ENCODE assay signal across 20 mouse cellular contexts in the genomic region with DNA sequence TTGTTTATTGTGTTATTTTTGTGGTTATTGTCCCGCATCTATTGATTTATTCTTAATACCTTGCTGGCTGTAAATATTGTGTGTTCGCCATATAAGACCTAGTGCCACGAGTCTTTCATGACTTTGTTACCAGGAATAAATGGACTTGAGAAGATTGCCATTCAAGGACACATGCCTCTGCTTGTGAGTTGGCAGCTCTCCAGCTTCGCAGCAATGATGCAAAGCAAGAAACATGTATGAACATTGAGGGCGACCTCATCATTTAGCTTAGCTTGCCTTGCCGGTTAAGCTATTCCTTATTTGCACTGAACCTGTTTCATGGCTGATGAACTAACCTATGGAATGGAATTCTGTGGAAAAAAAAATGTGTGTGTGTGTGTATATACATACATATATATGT. TPM values are rescaled to one million over a fixed set of nuclear protein-coding genes. Genes with fewer than 3 reads are reported as not detected.
DNase-seq lines count a peak whose midpoint lies in the region; ATAC-seq and TF ChIP-seq lines count a peak whose summit lies in the region.
"Had no signal": no experiment of that assay in that cellular context is flagged by ENCODE, and none has a peak within 500 bp of the region (broad histone marks: within the 10 kb centered on the region; RNA-seq: fewer than 3 reads in every experiment).

No protein-coding gene starts in this region.

- no peak overlapping the region for H3K4me2 ChIP-seq in heart, embryonic 14.5 days (ENCODE audit: low read length)
- H3K4me2 ChIP-seq in limb, embryonic 14.5 days (replicated peaks; ENCODE audit: low read depth, low read length, severe bottlenecking): no peak overlapping the region
- no peak overlapping the region for H3K4me2 ChIP-seq in liver, postnatal 0 days (ENCODE audit: low read depth, low read length)
- H3K4me2 ChIP-seq: forebrain, embryonic 13.5 days; neural tube, embryonic 15.5 days had no signal

- peak overlapping the region; percentile 58 to 76; a peak in 3 of 4 replicates for H3K27ac ChIP-seq in heart, embryonic 14.5 days (replicated peaks in 1 of 2; ENCODE audit: control insufficient read depth in 1 of 2, insufficient read depth in 1 of 2, low read depth in 2 of 2, low read length in 2 of 2)
- H3K27ac ChIP-seq in limb, embryonic 14.5 days (replicated peaks; ENCODE audit: low read depth, low read length): no peak overlapping the region
- H3K27ac ChIP-seq in limb, embryonic 10.5 days: no peak overlapping the region
- no peak overlapping the region for H3K27ac ChIP-seq in liver, postnatal 0 days (ENCODE audit: low read depth)
- H3K27ac ChIP-seq: forebrain, embryonic 13.5 days; neural tube, embryonic 15.5 days had no signal

- no peak for TF ChIP-seq CTCF in liver, postnatal 0 days (IDR thresholded peaks at IDR 0.05; ENCODE audit: low read depth)

- 32% methylated on average over 6 of the region's 6 CpGs for WGBS in heart, embryonic 14.5 days
- WGBS in limb, embryonic 14.5 days: 66% methylated on average over 6 of the region's 6 CpGs
- WGBS in limb, embryonic 10.5 days: 93% methylated on average over 6 of the region's 6 CpGs
- WGBS in liver, postnatal 0 days (ENCODE audit: insufficient replicate concordance): 69% methylated on average over 6 of the region's 6 CpGs

- peak; percentile 33 for DNase-seq in adrenal gland, postnatal 14 days
- DNase-seq in adrenal gland, adult 18-20 months (ENCODE audit: low spot score in 2 of 2): no peak
- DNase-seq in heart, adult 11 months: no peak
- DNase-seq in limb, embryonic 14.5 days (ENCODE audit: low spot score): peak; percentile 29
- no peak for DNase-seq in limb, embryonic 10.5 days (ENCODE audit: low spot score)
- peak; percentile 37 for DNase-seq in adrenal gland, postnatal 25 days
- no peak for DNase-seq in liver, postnatal 0 days
- DNase-seq: cerebellum, adult 2 months; gastrocnemius, postnatal 10 days; liver; right cerebral cortex, postnatal 25 days; thymus, adult 2 months had no signal

- no peak overlapping the region for H3K4me3 ChIP-seq in heart, embryonic 14.5 days (ENCODE audit: control insufficient read depth in 1 of 2, insufficient read depth in 1 of 2, low read depth in 1 of 2, low read length in 2 of 2)
- H3K4me3 ChIP-seq in limb, embryonic 14.5 days (replicated peaks; ENCODE audit: low read length): no peak overlapping the region
- H3K4me3 ChIP-seq in limb, embryonic 10.5 days: no peak overlapping the region
- no peak overlapping the region for H3K4me3 ChIP-seq in liver, postnatal 0 days (ENCODE audit: low read depth, low read length)
- H3K4me3 ChIP-seq: forebrain, embryonic 13.5 days; megakaryocyte, embryonic 14.5 days; neural tube, embryonic 15.5 days had no signal

- H3K4me1 ChIP-seq in heart, embryonic 14.5 days (ENCODE audit: control insufficient read depth in 2 of 2, insufficient read depth in 2 of 2, low read length in 2 of 2): peaks cover 24 to 72% of the 10 kb centered on the region in 2 experiments
- H3K4me1 ChIP-seq in limb, embryonic 14.5 days (ENCODE audit: control insufficient read depth, insufficient read depth, low read length): peaks cover 31% of the 10 kb centered on the region
- H3K4me1 ChIP-seq in limb, embryonic 10.5 days: peaks cover 35% of the 10 kb centered on the region
- no peaks in the 10 kb centered on the region for H3K4me1 ChIP-seq in liver, postnatal 0 days (ENCODE audit: insufficient read depth)
- H3K4me1 ChIP-seq: megakaryocyte, embryonic 14.5 days had no signal

- no peaks in the 10 kb centered on the region for H3K27me3 ChIP-seq in heart, embryonic 14.5 days (ENCODE audit: control insufficient read depth, insufficient read depth, low read length)
- no peaks in the 10 kb centered on the region for H3K27me3 ChIP-seq in limb, embryonic 14.5 days (ENCODE audit: control insufficient read depth, insufficient read depth, low read length)
- H3K27me3 ChIP-seq in limb, embryonic 10.5 days (ENCODE audit: low read depth, poor library complexity, severe bottlenecking): no peaks in the 10 kb centered on the region
- no peaks in the 10 kb centered on the region for H3K27me3 ChIP-seq in liver, postnatal 0 days (ENCODE audit: insufficient read depth, low read length)
- H3K27me3 ChIP-seq: forebrain, embryonic 13.5 days; megakaryocyte, embryonic 14.5 days; neural tube, embryonic 15.5 days had no signal

- H3K9me3 ChIP-seq in heart, embryonic 14.5 days (ENCODE audit: control insufficient read depth, low read length): no peaks in the 10 kb centered on the region
- no peaks in the 10 kb centered on the region for H3K9me3 ChIP-seq in limb, embryonic 14.5 days (ENCODE audit: control insufficient read depth, low read length)
- no peaks in the 10 kb centered on the region for H3K9me3 ChIP-seq in limb, embryonic 10.5 days (replicated peaks)
- H3K9me3 ChIP-seq in liver, postnatal 0 days (ENCODE audit: low read length): no peaks in the 10 kb centered on the region
- H3K9me3 ChIP-seq: forebrain, embryonic 13.5 days; neural tube, embryonic 15.5 days had no signal

- TF ChIP-seq POLR2A in limb, embryonic 14.5 days (IDR thresholded peaks at IDR 0.05; ENCODE audit: borderline replicate concordance, extremely low read depth, insufficient read depth, insufficient read length): no peak

- no peak; the same call in 1 of the 2 replicates for ATAC-seq in heart, embryonic 14.5 days (ENCODE audit: insufficient number of reproducible peaks, insufficient read depth, low FRiP score, low read depth)
- ATAC-seq in limb, embryonic 14.5 days (ENCODE audit: low FRiP score, low read depth): no peak
- ATAC-seq in liver, postnatal 0 days: no peak
- ATAC-seq: hindbrain, embryonic 16.5 days; intestine, postnatal 0 days; midbrain, embryonic 16.5 days had no signal

- TF ChIP-seq EP300 in liver, postnatal 0 days (IDR thresholded peaks at IDR 0.05; ENCODE audit: low read depth): no peak

- H3K36me3 ChIP-seq in heart, embryonic 14.5 days (ENCODE audit: control insufficient read depth, insufficient read depth, low read length): peaks cover 35% of the 10 kb centered on the region
- H3K36me3 ChIP-seq in limb, embryonic 14.5 days (ENCODE audit: control insufficient read depth, insufficient read depth, low read length): peaks cover 22% of the 10 kb centered on the region
- peaks cover 76% of the 10 kb centered on the region for H3K36me3 ChIP-seq in limb, embryonic 10.5 days
- H3K36me3 ChIP-seq in liver, postnatal 0 days (replicated peaks; ENCODE audit: insufficient read depth, low read length): no peaks in the 10 kb centered on the region
- H3K36me3 ChIP-seq: G1E; neural tube, embryonic 15.5 days had no signal

- H3K9ac ChIP-seq in heart, embryonic 14.5 days (ENCODE audit: low read length): no peak overlapping the region
- H3K9ac ChIP-seq in limb, embryonic 14.5 days (ENCODE audit: low read depth, low read length, severe bottlenecking): no peak overlapping the region
- H3K9ac ChIP-seq in liver, postnatal 0 days (replicated peaks): no peak overlapping the region
- H3K9ac ChIP-seq: forebrain, embryonic 13.5 days; neural tube, embryonic 15.5 days had no signal

RNA-seq across cellular contexts. Expression of gene Fat1, which starts 26.2 kb away (rescaled TPM):
- total RNA-seq in adrenal gland, postnatal 14 days (2021): 60.5 and 84.6 TPM in 2 replicates
- total RNA-seq in adrenal gland, adult 18-20 months (2021): 10 to 100 TPM; 40.1 to 46.3 TPM
- polyA plus RNA-seq in heart, embryonic 14.5 days (2014; fragmentation: Nextera tagmentation; extraction: Ambion mirVana): 22.2 TPM in 2 replicates
- 81.1 and 108 TPM in 2 replicates for polyA plus RNA-seq in limb, embryonic 14.5 days (2012; rRNA removed)
- 56.6 and 60.7 TPM in 2 replicates for polyA plus RNA-seq in limb, embryonic 14.5 days (2014; fragmentation: Nextera tagmentation; extraction: Ambion mirVana)
- 17.2 and 20.1 TPM in 2 replicates for polyA plus RNA-seq in limb, embryonic 10.5 days (2016; fragmentation: Nextera tagmentation; extraction: Ambion mirVana)
- total RNA-seq in adrenal gland, postnatal 25 days (2021): 92.4 and 94.1 TPM in 2 replicates
- 0.73 and 0.78 TPM in 2 replicates for polyA plus RNA-seq in liver, postnatal 0 days (2015; fragmentation: Nextera tagmentation; extraction: Ambion mirVana)
- polyA plus RNA-seq: G1E had no signal

Comparison
In these comparisons a context has a peak if more than half of its experiments do, and no peak if none do; other contexts are left out.
1. DNase-seq: peak in adrenal gland, postnatal 14 days (single experiment), limb, embryonic 14.5 days (single experiment) and adrenal gland, postnatal 25 days (single experiment); none in adrenal gland, adult 18-20 months (0 of 2), heart, adult 11 months (single experiment), limb, embryonic 10.5 days (single experiment) and liver, postnatal 0 days (single experiment).
2. H3K27ac ChIP-seq: peak in heart, embryonic 14.5 days (2 of 2); none in limb, embryonic 14.5 days (single experiment), limb, embryonic 10.5 days (single experiment) and liver, postnatal 0 days (single experiment).
3. RNA of gene Fat1, which starts 26.2 kb away (polyA plus RNA-seq): 56.6 to 108 TPM in limb, embryonic 14.5 days, 22.2 TPM in heart, embryonic 14.5 days and 17.2 to 20.1 TPM in limb, embryonic 10.5 days; 0.73 to 0.78 TPM in liver, postnatal 0 days; every median in the first group is over 10 times any median in the second.